Mouse (Mus musculus) bone marrow macrophage, adult 2 months (primary cell): ENCODE data around the gene 1700028K03Rik.

ENCODE experiments used
- CTCF ChIP-seq: IDR thresholded peaks from 2 replicates; pipeline ENCODE4 v1.5.1; 2012; ENCODE audit warnings: low read depth, mild to moderate bottlenecking, low read length, moderate library complexity
- POLR2A ChIP-seq: IDR thresholded peaks from 2 replicates; pipeline ENCODE4 v1.6.1; 2012; ENCODE audit warnings: mild to moderate bottlenecking, low read depth, low read length, borderline replicate concordance

DNA sequence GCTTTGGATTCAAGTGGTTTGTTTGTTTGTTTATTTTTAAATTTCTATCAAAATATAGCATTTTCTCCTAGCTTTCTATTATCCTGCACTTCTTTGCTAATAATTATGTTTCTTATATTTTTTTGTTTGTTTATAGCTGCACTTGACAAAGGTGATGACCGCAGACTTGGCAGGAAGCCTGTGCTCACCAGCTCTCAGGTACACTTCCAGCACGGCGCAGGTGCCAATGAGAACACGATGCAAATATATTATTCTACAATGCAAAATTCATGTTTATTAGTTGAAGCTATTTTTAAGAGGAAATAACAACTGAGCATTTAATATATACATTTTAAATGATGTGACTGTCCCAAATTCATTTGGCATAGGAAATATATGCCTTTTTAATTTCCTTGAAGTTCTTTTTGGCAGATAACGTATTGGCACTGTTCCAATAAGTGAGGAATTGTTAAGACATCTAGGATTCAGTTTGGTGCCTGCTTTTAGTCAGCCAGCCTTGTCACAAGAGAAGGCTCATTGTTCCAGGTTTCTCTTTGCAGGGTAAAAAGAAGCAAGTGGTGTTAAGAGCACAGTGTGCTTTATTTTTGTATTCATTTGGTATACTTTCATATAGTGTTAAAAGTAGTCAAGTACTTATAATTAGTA lies 34.5 kb upstream of the 1700028K03Rik start:
- TF ChIP-seq CTCF (no peak), POLR2A (no peak)
